Mouse (Mus musculus) MN1 (cell line): ENCODE measurements around the gene Ms4a18.
A peak's percentile ranks its signal among the peaks of the same experiment; 100 is the strongest.

Experiments used
- DNase-seq: peaks from one replicate; pipeline ENCODE4 v3.0.0-alpha.2; 2016; ENCODE audit warnings: low spot score

Gene Ms4a18

GRCm38 (mm10) chr19:10983146-10983545, 34.7 kb downstream of the Ms4a18 start:
- no peak for DNase-seq

GRCm38 (mm10) chr19:10980210-10980609, 37.6 kb downstream of the Ms4a18 start:
- DNase-seq: no peak

- peak; percentile 42 for DNase-seq
Measured at GRCm38 (mm10) chr19:10979184-10980168, 38.4 kb downstream of the Ms4a18 start.

GRCm38 (mm10) chr19:10976318-10976717, 41.5 kb downstream of the Ms4a18 start:
- DNase-seq: no peak

GRCm38 (mm10) chr19:10975187-10975586, 42.6 kb downstream of the Ms4a18 start:
- DNase-seq: no peak

GRCm38 (mm10) chr19:10974238-10974865, 43.5 kb downstream of the Ms4a18 start, which contains the start of gene Ms4a10:
Ms4a10 (minus strand) TSS chr19:10974670.
- no peak for DNase-seq

GRCm38 (mm10) chr19:10973187-10973586, 44.6 kb downstream of the Ms4a18 start:
- DNase-seq: no peak

GRCm38 (mm10) chr19:10972660-10973059, 45.2 kb downstream of the Ms4a18 start:
- DNase-seq: no peak

GRCm38 (mm10) chr19:10970457-10970856, 47.4 kb downstream of the Ms4a18 start:
- no peak for DNase-seq

- DNase-seq: no peak
Measured at GRCm38 (mm10) chr19:10968578-10968977, 49.3 kb downstream of the Ms4a18 start.

GRCm38 (mm10) chr19:10965721-10966120, 52.1 kb downstream of the Ms4a18 start:
- no peak for DNase-seq

- no peak for DNase-seq
Measured at GRCm38 (mm10) chr19:10959978-10960346, 57.9 kb downstream of the Ms4a18 start.

GRCm38 (mm10) chr19:10959085-10959977, 58.5 kb downstream of the Ms4a18 start:
- peak; percentile 71 for DNase-seq

- peak; percentile 62 for DNase-seq
Measured at GRCm38 (mm10) chr19:10952021-10952939, 65.6 kb downstream of the Ms4a18 start.

- no peak for DNase-seq
Measured at GRCm38 (mm10) chr19:10949558-10949957, 68.3 kb downstream of the Ms4a18 start.

- peak; percentile 96 for DNase-seq
Measured at GRCm38 (mm10) chr19:10949112-10949511, 68.7 kb downstream of the Ms4a18 start, which contains the start of gene Ccdc86. Ccdc86 (minus strand) TSS chr19:10949266.

- DNase-seq: peak; percentile 29
Measured at GRCm38 (mm10) chr19:10948416-10948815, 69.4 kb downstream of the Ms4a18 start.

- DNase-seq: no peak
Measured at GRCm38 (mm10) chr19:10947219-10947618, 70.6 kb downstream of the Ms4a18 start.
